Mouse (Mus musculus) bone marrow macrophage, adult 2 months (primary cell): ENCODE measurements at regions not wholly inside any gene's neighbourhood (a gene's known extent, or its start where the extent isn't known, plus 50 kb on each side); places are given as distances from the start of the nearest gene placed in this dataset.
"Not testable (repeated sequence)": the region's sequence is repeated elsewhere in the genome, so short reads cannot be mapped to it uniquely, and the experiment has no call there.

Source experiments
- H3K27ac ChIP-seq: 2 replicates; pipeline ENCODE4 v1.5.1; 2012; ENCODE audit warnings: low read depth, low read length; ENCODE audit not compliant: insufficient read depth
- H3K4me1 ChIP-seq: 2 replicates; pipeline ENCODE4 v1.6.1; 2012; ENCODE audit warnings: low read length; ENCODE audit not compliant: control insufficient read depth, insufficient read depth
- H3K4me3 ChIP-seq: 2 replicates; pipeline ENCODE4 v1.5.1; 2012; ENCODE audit warnings: mild to moderate bottlenecking, low read length, moderate library complexity; ENCODE audit not compliant: insufficient read depth
- CTCF ChIP-seq: IDR thresholded peaks from 2 replicates; pipeline ENCODE4 v1.5.1; 2012; ENCODE audit warnings: low read depth, mild to moderate bottlenecking, low read length, moderate library complexity
- POLR2A ChIP-seq: IDR thresholded peaks from 2 replicates; pipeline ENCODE4 v1.6.1; 2012; ENCODE audit warnings: mild to moderate bottlenecking, low read depth, low read length, borderline replicate concordance

DNA sequence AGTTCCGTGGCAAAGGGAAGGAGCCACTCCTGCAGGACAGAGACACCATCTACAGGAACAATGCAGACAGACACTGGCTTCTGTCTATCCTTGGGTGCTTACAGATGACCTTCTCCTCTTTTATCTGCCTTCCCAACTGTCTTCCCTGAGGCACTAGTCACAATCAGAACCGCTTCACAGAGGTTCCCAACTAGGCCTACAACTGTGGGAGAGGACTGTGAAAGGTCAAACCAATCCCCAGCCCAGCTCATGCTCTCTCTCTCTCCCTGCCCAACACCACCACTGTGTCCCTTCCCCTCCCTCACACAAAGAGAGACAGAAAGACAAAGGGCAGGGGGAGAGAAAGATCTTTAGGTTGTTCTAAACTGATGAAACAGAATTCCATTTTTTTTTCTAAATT is 61.3 kb downstream of the Tmem17 start:
- Histone ChIP-seq H3K27ac (no peak overlapping the region), H3K4me1 (no peaks in the 10 kb centered on the region), H3K4me3 (no peak overlapping the region)
- TF ChIP-seq POLR2A = no peak
- no peak for TF ChIP-seq CTCF

DNA sequence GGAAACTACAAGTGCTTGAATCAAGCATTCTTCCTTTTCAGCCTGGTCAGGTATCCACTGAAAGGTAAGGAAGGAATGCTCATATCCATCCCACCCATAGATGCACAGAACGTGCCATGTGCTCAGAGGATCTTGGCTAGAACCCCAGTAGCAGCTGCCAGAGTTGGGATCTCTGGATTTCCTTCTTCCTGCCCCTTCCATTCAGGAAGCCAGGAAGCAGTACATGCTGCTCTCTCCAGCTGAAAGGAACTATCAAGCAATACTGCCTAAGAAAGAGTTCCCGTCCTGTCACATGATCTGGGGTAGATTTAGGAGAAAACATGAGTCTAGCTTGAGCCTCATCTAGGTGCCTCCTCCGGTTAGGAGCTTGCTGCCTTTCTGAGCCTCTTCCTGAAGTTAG is 61.9 kb downstream of the Tmem17 start:
- no peak overlapping the region for H3K27ac ChIP-seq
- TF ChIP-seq CTCF (no peak), POLR2A (no peak)
- no peak overlapping the region for H3K4me3 ChIP-seq
- no peaks in the 10 kb centered on the region for H3K4me1 ChIP-seq

GRCm38 (mm10) chr11:22574506-22574905 is 62.6 kb downstream of the Tmem17 start:
- no peak for TF ChIP-seq CTCF
- TF ChIP-seq POLR2A = no peak
- no peak overlapping the region for H3K27ac ChIP-seq
- H3K4me3 ChIP-seq = no peak overlapping the region
- no peaks in the 10 kb centered on the region for H3K4me1 ChIP-seq

- Histone ChIP-seq H3K4me3 (no peak overlapping the region), H3K27ac (no peak overlapping the region), H3K4me1 (no peaks in the 10 kb centered on the region)
- TF ChIP-seq POLR2A = no peak
- TF ChIP-seq CTCF = no peak
Observed at GRCm38 (mm10) chr11:22584100-22584487, 72.2 kb downstream of the Tmem17 start.

DNA sequence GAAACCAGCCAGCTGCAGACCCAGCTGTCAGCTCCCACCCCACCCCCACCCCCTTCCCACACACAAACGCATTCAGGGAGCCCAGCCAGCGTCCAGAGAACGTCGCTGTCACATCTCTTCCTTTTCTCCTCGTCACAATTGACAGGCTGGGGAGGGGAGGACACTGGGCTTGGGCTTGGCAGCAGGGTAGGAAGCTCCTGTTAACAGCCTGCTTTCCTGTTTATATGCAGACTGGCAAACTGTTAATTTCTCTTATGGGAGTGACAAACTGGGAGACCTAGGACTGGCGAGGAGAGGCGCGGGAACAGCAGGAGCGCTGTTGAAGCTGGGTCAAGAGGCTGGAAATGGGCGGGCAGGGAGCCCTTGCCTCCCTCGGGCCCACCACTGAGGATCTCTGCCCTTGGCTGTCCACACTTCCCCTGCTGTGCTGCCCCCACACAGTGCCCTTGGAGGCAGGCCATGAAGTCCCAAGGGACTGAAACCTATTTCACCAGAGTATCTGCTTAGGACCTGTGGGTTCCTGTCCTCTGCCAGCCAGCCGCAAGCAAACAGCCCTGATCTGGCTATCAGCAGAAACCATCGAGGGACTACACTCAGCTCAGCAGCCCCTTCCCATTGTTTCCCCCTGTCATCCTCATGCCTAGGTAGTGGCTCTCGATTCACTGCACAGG is 72.7 kb downstream of the Tmem17 start:
- no peak overlapping the region for H3K27ac ChIP-seq
- H3K4me1 ChIP-seq = no peaks in the 10 kb centered on the region
- TF ChIP-seq CTCF (no peak), POLR2A (no peak)
- H3K4me3 ChIP-seq = no peak overlapping the region

- no peak overlapping the region for H3K27ac ChIP-seq
- TF ChIP-seq CTCF (no peak), POLR2A (no peak)
- H3K4me3 ChIP-seq = no peak overlapping the region
- no peaks in the 10 kb centered on the region for H3K4me1 ChIP-seq
Observed at GRCm38 (mm10) chr11:22587691-22588241, 75.9 kb downstream of the Tmem17 start.

DNA sequence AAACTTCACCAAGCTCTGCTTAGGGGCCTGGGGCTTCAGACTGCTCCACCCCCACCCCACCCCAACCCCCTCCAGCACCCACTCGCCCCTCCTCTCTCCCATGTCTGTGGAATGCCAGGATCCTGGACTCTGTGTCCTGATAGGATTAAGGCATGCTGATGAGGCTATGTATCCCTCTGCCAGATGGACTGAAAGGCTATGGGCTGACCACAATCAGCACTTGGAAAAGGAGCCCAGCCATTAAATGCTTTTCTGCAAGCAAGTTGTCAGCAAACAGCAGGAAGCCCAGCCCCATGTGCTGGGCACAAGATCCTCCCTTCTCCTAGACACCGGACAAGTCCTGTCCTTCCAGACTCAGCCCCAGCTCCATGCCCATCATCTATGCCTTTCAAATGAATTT is 76.7 kb downstream of the Tmem17 start:
- TF ChIP-seq CTCF (no peak), POLR2A (no peak)
- H3K27ac ChIP-seq = no peak overlapping the region
- H3K4me3 ChIP-seq = no peak overlapping the region
- no peaks in the 10 kb centered on the region for H3K4me1 ChIP-seq

- Histone ChIP-seq H3K4me1 (no peaks in the 10 kb centered on the region), H3K27ac (no peak overlapping the region)
- TF ChIP-seq CTCF (no peak), POLR2A (no peak)
Observed at GRCm38 (mm10) chr11:22589901-22590300, 78.0 kb downstream of the Tmem17 start.

DNA sequence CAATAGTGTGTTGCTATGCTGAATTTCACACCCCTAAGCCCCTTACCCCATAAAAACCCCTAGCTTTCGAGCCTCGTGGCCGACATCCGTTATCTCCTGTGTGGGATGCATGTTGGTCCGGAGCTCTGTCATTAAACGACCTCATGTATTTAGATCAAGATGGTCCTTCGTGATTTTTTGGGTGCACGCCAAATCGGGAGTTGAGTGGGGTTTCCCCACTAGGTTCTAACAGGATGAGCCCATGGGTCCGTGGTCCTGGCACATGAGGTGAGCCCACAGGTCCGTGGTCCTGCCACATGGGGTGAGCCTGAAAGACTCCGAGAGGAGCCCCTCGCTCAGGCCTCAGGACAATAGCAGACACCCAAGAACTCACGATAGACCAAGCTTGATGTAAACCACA is 79.2 kb downstream of the Tmem17 start:
- H3K4me1 ChIP-seq, H3K27ac ChIP-seq, H3K4me3 ChIP-seq: not testable (repeated sequence)

More at GRCm38 (mm10) chr11:22589901-22590300, 78.0 kb downstream of the Tmem17 start:
- no peak overlapping the region for H3K4me3 ChIP-seq

DNA sequence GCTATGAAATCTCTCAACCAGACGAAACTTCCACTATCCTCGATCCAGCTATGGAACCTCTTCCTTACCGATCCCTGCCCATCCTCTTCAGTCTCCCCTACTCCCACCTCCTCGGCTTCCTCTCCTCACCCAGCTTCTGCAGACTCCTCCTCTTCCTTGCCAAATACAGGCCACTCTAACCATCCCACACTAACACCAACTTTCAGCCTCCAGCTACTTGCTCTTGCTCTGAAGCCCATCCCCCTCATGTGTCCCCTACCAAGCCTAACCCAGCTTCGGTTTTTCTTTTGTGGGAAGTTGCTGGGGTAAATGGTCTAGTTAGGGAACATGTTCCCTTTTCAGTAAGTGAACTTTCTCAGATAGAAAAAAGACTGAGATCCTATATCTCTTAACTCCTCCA is 80.8 kb downstream of the Tmem17 start:
- no peaks in the 10 kb centered on the region for H3K4me1 ChIP-seq
- H3K27ac ChIP-seq = no peak overlapping the region
- no peak for TF ChIP-seq POLR2A
- H3K4me3 ChIP-seq = no peak overlapping the region

DNA sequence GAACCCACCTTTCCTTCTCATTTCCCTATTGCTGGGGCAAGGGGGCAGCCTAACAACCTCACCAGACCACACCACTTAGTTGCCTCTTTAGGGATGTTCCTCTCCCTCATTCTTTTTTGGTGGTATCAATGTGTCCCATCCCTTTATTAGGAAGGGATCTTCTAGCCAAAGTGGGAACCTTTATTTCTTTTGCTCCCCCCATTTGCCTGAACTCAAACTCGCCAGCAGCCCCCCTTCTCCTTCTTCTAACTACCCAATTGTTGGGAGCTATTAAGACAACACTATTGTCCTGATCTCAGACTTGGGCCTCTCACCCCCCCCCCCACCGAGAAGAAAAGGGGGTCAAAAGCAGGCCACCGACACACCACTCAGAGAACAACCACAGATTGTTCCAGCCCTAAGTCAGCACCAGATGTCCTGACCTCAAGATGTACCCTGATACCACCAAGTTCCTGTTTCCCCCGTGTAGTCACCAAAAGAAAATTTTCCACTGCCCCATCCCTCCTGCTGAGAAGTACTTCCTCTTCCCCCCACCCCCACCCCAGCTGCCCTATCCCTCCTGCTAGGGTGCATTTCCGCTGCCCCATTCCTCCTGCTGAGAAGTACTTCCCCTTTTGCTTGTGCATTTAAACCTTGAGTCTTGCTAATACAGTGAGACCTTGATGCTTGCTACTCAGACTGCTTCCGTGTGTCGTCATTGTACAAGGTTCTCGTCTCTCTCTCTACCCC is 84.4 kb downstream of the Tmem17 start:
- Histone ChIP-seq H3K4me1 (no peaks in the 10 kb centered on the region), H3K4me3 (no peak overlapping the region), H3K27ac (no peak overlapping the region)
- TF ChIP-seq POLR2A (no peak), CTCF (no peak)
